Mouse (Mus musculus) heart, embryonic 11.5 days (tissue): ENCODE data around the gene Rc3h2. TPM values are rescaled to one million over a fixed set of nuclear protein-coding genes. Genes with fewer than 3 reads are reported as not detected.

Experiments used
- ATAC-seq: fragments of 200-750 bp; cut with Nextera tagmentation; replicated peaks from 2 replicates; pipeline ENCODE4 v1.8.0; 2017; ENCODE audit warnings: moderate library complexity; ENCODE audit not compliant: insufficient number of reproducible peaks, low FRiP score, low TSS enrichment
- H3K27ac ChIP-seq: fragments of 300-500 bp; sonication (generic); 2 replicates; pipeline ENCODE4 v1.5.1; 2014; ENCODE audit warnings: mild to moderate bottlenecking, low read depth, low read length
- H3K27me3 ChIP-seq: fragments of 300-500 bp; sonication (generic); 2 replicates; pipeline ENCODE4 v1.6.1; 2014; ENCODE audit warnings: mild to moderate bottlenecking, low read length, mixed read lengths; ENCODE audit not compliant: control insufficient read depth, insufficient read depth
- H3K36me3 ChIP-seq: fragments of 300-500 bp; sonication (generic); 2 replicates; pipeline ENCODE4 v1.6.1; 2014; ENCODE audit warnings: mild to moderate bottlenecking, low read length, moderate library complexity, mixed read lengths; ENCODE audit not compliant: control insufficient read depth, insufficient read depth
- H3K4me1 ChIP-seq: fragments of 300-500 bp; sonication (generic); 2 replicates; pipeline ENCODE4 v1.6.1; 2014; ENCODE audit warnings: low read length; ENCODE audit not compliant: control insufficient read depth, insufficient read depth
- H3K4me2 ChIP-seq: fragments of 300-500 bp; sonication (generic); 2 replicates; pipeline ENCODE4 v1.6.1; 2014; ENCODE audit warnings: mild to moderate bottlenecking, moderate library complexity
- H3K4me3 ChIP-seq: fragments of 300-500 bp; sonication (generic); 2 replicates; pipeline ENCODE4 v1.5.1; 2014; ENCODE audit warnings: low read depth, low read length
- H3K9ac ChIP-seq: fragments of 300-500 bp; sonication (generic); 2 replicates; pipeline ENCODE4 v1.6.1; 2014; ENCODE audit warnings: mild to moderate bottlenecking, low read depth, low read length, moderate library complexity
- H3K9me3 ChIP-seq: fragments of 300-500 bp; sonication (generic); replicated peaks from 2 replicates; pipeline ENCODE4 v1.6.1; 2016; ENCODE audit warnings: low read length; ENCODE audit not compliant: control insufficient read depth
- WGBS: fragments of 180-500 bp; shearing (Covaris S2); extraction: QIAGEN DNeasy Blood & Tissue Kit; methylation state at CpG from one replicate; pipeline ENCODE4 v1.1.7; 2014; ENCODE audit not compliant: insufficient replicate concordance; 5-methylcytosine and 5-hydroxymethylcytosine counted together
- polyA plus RNA-seq: library from polyadenylated mRNA; unstranded; fragments of >200 nt; fragmentation: Nextera tagmentation; extraction: Ambion mirVana; gene quantifications from 2 replicates; pipeline ENCODE4 v1.2.1, GENCODE M21; 2014

Gene Rc3h2
- polyA plus RNA-seq, 1 experiment from 2014 or later, result 14.9 TPM

DNA sequence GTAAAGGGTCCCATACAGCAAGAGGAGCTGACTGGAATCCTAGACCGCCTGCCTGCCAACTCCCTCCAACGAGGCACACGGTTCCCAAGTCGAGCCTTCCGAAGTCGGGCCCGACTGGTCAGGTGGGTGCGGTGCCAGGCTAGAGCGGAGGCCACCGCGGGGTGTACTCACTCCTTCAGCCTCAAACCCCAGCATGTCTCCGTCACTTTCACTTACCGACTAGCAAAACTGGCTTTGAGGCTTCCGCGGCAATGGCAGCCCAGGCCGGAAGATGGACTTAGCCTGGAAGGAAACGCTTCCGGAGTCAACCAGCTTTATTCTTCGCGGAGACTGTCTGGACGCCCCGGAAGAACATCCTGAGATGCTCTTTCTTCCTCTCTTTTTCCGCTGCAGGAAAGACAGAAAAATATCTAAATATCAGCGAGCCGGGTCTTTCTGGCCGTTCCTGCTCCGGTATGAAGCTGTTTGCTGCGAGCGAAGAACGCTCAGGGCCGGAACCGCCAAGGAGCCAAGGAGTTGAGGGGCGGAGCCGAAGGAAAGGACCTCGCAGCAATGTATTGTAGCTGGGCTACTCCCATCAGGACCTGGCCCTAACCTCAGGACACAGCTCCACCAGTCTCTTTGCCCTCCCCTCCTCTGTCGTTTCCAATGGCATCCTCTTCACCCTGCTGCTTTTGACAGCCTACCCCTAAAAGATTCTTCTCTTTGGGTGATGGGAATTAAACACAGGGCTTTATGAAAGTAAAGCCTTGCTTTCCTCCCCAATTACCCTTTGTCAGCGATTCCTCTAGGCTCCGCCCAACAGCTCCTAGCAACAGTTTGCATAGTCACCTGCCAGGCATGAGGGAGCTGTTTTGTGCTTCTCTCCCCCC, 8.1 kb upstream of the Rc3h2 start:
- peaks cover 8% of the 10 kb centered on the region for H3K4me1 ChIP-seq
- no peaks in the 10 kb centered on the region for H3K27me3 ChIP-seq
- H3K36me3 ChIP-seq, result no peaks in the 10 kb centered on the region
- WGBS, result under 1% methylated on average over 38 of the region's 38 CpGs
- peak overlapping the region; percentile 85 for H3K27ac ChIP-seq
- peak overlapping the region; percentile 76 for H3K4me2 ChIP-seq
- peak overlapping the region; percentile 76 for H3K4me3 ChIP-seq
- H3K9ac ChIP-seq, result peak overlapping the region; percentile 92
- peak; percentile 92 for ATAC-seq
- no peaks in the 10 kb centered on the region for H3K9me3 ChIP-seq

DNA sequence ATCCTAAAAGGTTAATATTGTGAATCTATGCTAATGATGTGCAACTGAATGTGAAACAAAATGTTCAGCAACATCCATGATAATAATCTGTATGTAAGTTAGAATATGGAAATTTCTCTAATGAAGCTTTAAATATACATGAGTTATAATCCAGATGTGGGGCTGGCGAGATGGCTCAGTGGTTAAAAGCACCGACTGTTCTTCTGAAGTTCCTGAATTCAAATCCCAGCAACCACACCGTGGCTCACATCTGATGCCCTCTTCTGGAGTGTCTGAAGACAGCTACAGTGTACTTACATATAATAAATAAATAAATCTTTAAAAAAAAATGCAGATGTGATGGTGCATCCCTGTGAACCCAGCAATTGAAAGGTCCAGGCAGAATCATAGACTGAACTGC, 968 bp upstream of the Rc3h2 start:
- 59% methylated on average over 3 of the region's 3 CpGs for WGBS
- Histone ChIP-seq H3K4me2 (no peak overlapping the region), H3K9me3 (no peaks in the 10 kb centered on the region), H3K36me3 (no peaks in the 10 kb centered on the region), H3K27ac (no peak overlapping the region), H3K4me1 (0 out of 2 replicates have a peak, but pooled peaks cover 6% of the 10 kb centered on the region), H3K4me3 (no peak overlapping the region), H3K9ac (no peak overlapping the region), H3K27me3 (no peaks in the 10 kb centered on the region)
- ATAC-seq, result no peak

DNA sequence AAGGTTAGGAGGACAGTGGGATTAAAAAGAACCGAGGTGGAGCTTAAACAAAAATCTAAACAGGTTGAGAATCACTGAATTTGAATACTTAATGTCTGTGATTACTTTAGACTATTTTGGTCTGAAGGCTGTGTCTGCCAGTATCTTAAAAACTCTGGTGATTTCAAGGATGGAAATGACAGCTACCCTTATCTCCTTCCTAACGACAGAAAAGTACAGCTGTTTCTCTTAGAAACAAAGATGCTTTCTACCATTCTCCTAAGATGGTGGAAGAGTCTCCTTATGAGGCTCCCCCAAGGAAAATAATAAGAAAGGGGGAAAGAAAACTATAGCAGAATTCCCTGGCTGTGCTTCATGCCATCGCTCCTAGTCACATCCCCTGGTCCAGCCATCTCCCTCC, 800 bp downstream of the Rc3h2 start:
- WGBS, result 9% methylated on average over 3 of the region's 3 CpGs
- no peaks in the 10 kb centered on the region for H3K36me3 ChIP-seq
- no peaks in the 10 kb centered on the region for H3K27me3 ChIP-seq
- H3K4me3 ChIP-seq, result peak overlapping the region; percentile 78
- 0 out of 2 replicates have a peak, but pooled peaks cover 6% of the 10 kb centered on the region for H3K4me1 ChIP-seq
- ATAC-seq, result no peak
- peak overlapping the region; percentile 97 for H3K9ac ChIP-seq
- H3K27ac ChIP-seq, result peak overlapping the region; percentile 97
- peak overlapping the region; percentile 72 for H3K4me2 ChIP-seq
- H3K9me3 ChIP-seq, result no peaks in the 10 kb centered on the region

DNA sequence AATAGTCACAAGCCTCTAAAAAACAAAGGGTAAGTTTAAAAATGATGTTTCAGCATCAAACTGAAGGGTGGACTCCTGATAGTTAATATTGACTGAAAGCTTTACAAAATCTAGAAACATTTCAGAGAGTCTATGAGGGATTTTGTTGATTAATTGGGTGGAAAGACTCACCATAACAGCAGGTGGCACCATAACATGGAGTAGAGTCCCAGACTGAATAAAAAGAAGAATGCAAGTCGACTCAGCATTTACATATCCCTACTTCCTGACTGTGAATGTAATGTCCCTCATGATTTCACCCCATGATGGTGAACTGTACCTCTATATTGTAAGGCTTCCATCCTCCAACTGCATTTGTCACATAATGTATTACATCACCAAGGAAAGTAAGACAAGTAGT, 27.2 kb downstream of the Rc3h2 start:
- Histone ChIP-seq H3K4me1 (no peaks in the 10 kb centered on the region), H3K9ac (no peak overlapping the region), H3K27ac (no peak overlapping the region), H3K36me3 (peaks cover 12% of the 10 kb centered on the region), H3K27me3 (no peaks in the 10 kb centered on the region), H3K9me3 (no peaks in the 10 kb centered on the region), H3K4me2 (no peak overlapping the region), H3K4me3 (no peak overlapping the region)
- ATAC-seq, result no peak
- WGBS, result 79% methylated on average over 1 of the region's 1 CpGs

DNA sequence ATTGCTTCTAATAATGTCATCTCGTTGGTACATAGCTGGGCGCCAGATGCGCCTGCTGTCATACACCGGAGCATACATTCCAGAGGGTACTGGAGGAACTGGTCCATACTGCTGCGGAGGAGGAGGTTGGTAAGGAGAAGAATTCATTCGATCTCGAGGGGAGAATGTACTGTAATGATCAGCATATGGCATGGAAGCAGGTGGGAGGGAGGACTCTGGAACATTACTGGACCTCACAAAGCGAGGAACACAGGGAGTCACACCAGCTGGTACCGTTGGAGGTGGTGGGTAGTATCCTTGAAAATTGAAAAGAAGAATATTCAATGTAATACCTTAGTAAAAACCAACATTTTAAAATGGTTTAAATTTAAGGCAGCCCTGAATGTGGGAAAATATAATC, 39.8 kb downstream of the Rc3h2 start:
- no peak for ATAC-seq
- no peaks in the 10 kb centered on the region for H3K9me3 ChIP-seq
- no peaks in the 10 kb centered on the region for H3K27me3 ChIP-seq
- 94% methylated on average over 9 of the region's 9 CpGs for WGBS
- H3K4me3 ChIP-seq, result no peak overlapping the region
- H3K27ac ChIP-seq, result no peak overlapping the region
- no peaks in the 10 kb centered on the region for H3K4me1 ChIP-seq
- H3K4me2 ChIP-seq, result no peak overlapping the region
- H3K9ac ChIP-seq, result no peak overlapping the region
- H3K36me3 ChIP-seq, result peaks cover 6% of the 10 kb centered on the region; the same call in 1 of the 2 replicates

DNA sequence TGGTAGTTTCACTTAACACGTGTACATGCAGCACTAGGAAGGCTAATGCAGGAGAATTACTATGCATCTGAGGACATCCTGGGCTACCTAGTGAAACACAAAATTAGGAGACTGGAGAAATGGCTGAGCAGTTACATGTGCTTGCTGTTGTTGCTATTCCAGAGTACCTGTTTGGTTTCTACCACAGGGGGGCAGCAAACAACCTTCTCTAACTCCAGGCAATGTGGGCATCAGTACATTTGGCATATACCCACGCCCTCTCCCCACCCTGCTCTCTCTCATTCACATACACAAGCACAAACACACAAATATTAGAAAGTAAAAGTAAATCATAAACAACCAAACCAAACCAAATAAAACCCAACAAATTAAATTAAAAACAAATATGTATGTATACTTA, 42.5 kb downstream of the Rc3h2 start:
- Histone ChIP-seq H3K36me3 (peaks cover 9% of the 10 kb centered on the region; the same call in 1 of the 2 replicates), H3K9ac (no peak overlapping the region), H3K4me2 (no peak overlapping the region), H3K27ac (no peak overlapping the region), H3K9me3 (no peaks in the 10 kb centered on the region), H3K4me3 (no peak overlapping the region), H3K27me3 (no peaks in the 10 kb centered on the region), H3K4me1 (no peaks in the 10 kb centered on the region)
- 79% methylated on average over 2 of the region's 2 CpGs for WGBS
- ATAC-seq, result no peak

DNA sequence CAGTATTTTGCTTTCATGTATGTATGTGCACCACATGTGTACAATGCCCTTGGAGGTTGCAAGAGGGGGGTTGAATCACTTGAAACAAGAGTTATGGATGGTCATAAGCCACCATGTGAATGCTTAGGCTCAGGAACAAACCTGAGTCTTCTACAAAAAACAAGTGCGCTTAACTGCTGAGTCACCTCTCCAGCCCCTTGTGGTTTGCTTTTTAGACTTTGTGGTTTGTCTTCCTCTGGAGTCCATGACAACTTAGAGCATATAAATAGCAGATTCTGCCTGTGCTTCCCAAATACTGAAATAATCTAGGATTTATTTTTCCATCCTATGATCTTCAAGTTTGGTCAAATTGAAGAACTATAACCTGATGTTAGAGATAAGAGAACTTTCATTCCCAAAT, 46.7 kb downstream of the Rc3h2 start:
- Histone ChIP-seq H3K4me2 (no peak overlapping the region), H3K4me3 (no peak overlapping the region), H3K27me3 (no peaks in the 10 kb centered on the region), H3K27ac (no peak overlapping the region), H3K9ac (no peak overlapping the region), H3K9me3 (no peaks in the 10 kb centered on the region), H3K36me3 (peaks cover 6% of the 10 kb centered on the region; the same call in 1 of the 2 replicates), H3K4me1 (no peaks in the 10 kb centered on the region)
- WGBS, result 72% methylated on average over 1 of the region's 1 CpGs
- ATAC-seq, result no peak

DNA sequence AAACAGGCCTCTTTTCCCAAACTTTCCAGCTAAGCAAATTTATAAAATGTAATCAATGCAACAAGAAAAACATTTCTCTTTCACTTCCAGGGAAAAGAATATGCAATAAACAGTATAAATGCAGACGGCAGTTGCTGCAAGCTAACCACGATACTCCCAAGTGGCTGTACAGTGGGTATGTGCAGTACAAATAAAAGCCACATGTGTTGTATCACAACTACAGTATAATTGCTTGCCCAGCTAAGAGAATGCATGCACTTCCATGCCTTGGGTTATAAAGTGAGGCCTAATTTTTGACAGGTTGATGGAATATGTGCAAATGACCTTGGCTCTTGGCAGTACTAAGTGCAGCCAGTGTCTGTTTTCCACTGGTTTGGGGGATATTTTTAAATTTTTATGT, 52.1 kb downstream of the Rc3h2 start:
- Histone ChIP-seq H3K4me2 (no peak overlapping the region), H3K4me3 (no peak overlapping the region), H3K4me1 (no peaks in the 10 kb centered on the region), H3K9ac (no peak overlapping the region), H3K27me3 (no peaks in the 10 kb centered on the region), H3K9me3 (no peaks in the 10 kb centered on the region), H3K27ac (no peak overlapping the region), H3K36me3 (peaks cover 4% of the 10 kb centered on the region; the same call in 1 of the 2 replicates)
- WGBS, result 90% methylated on average over 2 of the region's 2 CpGs
- ATAC-seq, result no peak

DNA sequence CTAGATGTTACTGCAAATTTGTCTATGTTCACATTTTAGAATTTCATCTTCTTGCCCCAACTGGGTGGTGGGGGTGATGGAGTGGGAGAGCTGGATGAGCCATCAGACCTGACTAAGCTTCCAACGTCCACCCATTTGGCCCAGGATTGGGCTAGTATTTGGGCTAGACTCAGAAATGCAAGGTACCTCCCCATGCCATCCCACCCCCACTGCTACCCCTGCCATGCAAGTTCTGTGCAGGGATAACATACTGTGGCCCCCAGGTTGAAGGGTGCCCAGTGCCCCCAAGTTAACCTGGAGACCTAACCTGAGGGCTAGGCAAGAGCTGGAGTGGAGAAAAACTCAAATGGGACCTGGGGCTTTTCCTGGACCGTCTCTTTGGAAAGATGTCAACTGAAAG, 62.8 kb downstream of the Rc3h2 start:
- Histone ChIP-seq H3K4me2 (peak overlapping the region; percentile 78), H3K27ac (no peak overlapping the region), H3K27me3 (no peaks in the 10 kb centered on the region), H3K36me3 (peaks cover 7% of the 10 kb centered on the region), H3K9me3 (no peaks in the 10 kb centered on the region), H3K4me3 (no peak overlapping the region), H3K4me1 (peaks cover 6% of the 10 kb centered on the region; the same call in 1 of the 2 replicates), H3K9ac (no peak overlapping the region)
- ATAC-seq, result no peak
- 91% methylated on average over 2 of the region's 2 CpGs for WGBS
